21 mouse cellular contexts compared by ENCODE assay signal in genomic region chr1:90716258-90716657, GRCm38 (mm10).
A peak's percentile ranks its signal among the peaks of the same experiment; 100 is the strongest.
DNase-seq lines count a peak whose midpoint lies in the region; ATAC-seq and TF ChIP-seq lines count a peak whose summit lies in the region.
"Had no signal": no experiment of that assay in that cellular context is flagged by ENCODE, and none has a peak within 500 bp of the region (broad histone marks: within the 10 kb centered on the region; RNA-seq: fewer than 3 reads in every experiment).

No protein-coding gene starts in this region.

- peak overlapping the region; percentile 46; the same call in 1 of the 2 replicates for H3K27ac ChIP-seq in gastrocnemius, adult 2 months
- 0 out of 2 replicates have a peak overlapping the region, but pooled peaks have one; percentile 35 for H3K27ac ChIP-seq in stomach, postnatal 0 days (replicated peaks)
- H3K27ac ChIP-seq: embryonic facial prominence, embryonic 13.5 days; forebrain, embryonic 13.5 days; hindbrain, embryonic 14.5 days had no signal

- no peaks in the 10 kb centered on the region for H3K36me3 ChIP-seq in stomach, postnatal 0 days (ENCODE audit: control insufficient read depth, insufficient read depth, low read length)
- H3K36me3 ChIP-seq: embryonic facial prominence, embryonic 13.5 days; G1E had no signal

- 44% methylated on average over 2 of the region's 2 CpGs for WGBS in stomach, postnatal 0 days

- H3K9ac ChIP-seq in stomach, postnatal 0 days (ENCODE audit: low read length) = no peak overlapping the region
- H3K9ac ChIP-seq: embryonic facial prominence, embryonic 13.5 days; forebrain, embryonic 13.5 days; forebrain, postnatal 0 days; hindbrain, embryonic 14.5 days had no signal

- no peak overlapping the region for H3K4me3 ChIP-seq in gastrocnemius, adult 2 months
- no peak overlapping the region for H3K4me3 ChIP-seq in stomach, postnatal 0 days (ENCODE audit: low read depth, low read length)
- H3K4me3 ChIP-seq: embryonic facial prominence, embryonic 13.5 days; forebrain, embryonic 13.5 days had no signal

- ATAC-seq in stomach, postnatal 0 days (ENCODE audit: low FRiP score, low TSS enrichment) = no peak
- ATAC-seq: CD4-positive, CD25-positive, alpha-beta regulatory T cell, adult 4 months; forebrain, embryonic 13.5 days; forebrain, postnatal 0 days had no signal

- no peak overlapping the region for H3K4me2 ChIP-seq in stomach, postnatal 0 days (replicated peaks; ENCODE audit: low read depth)
- H3K4me2 ChIP-seq: embryonic facial prominence, embryonic 13.5 days; forebrain, embryonic 13.5 days; hindbrain, embryonic 14.5 days had no signal

- DNase-seq in gastrocnemius, adult 2 months = no peak
- no peak for DNase-seq in gastrocnemius, postnatal 10 days
- peak; percentile 75 for DNase-seq in adipocyte (ENCODE audit: low spot score)
- DNase-seq in lung, postnatal 10 days = peak; percentile 58
- no peak for DNase-seq in stomach, postnatal 0 days (ENCODE audit: low spot score)
- DNase-seq in spleen, postnatal 4 days (ENCODE audit: low spot score in 2 of 2) = no peak
- no peak for DNase-seq in embryo, embryonic 10 days (ENCODE audit: low spot score)
- DNase-seq: adrenal gland, postnatal 10 days; B cell, adult 2 months; cerebellum, adult 11 months; cerebellum, adult 8-10 months; cerebellum, postnatal 14 days; forebrain, postnatal 0 days; gastrocnemius, postnatal 36 days; heart, adult 11 months; heart, postnatal 14 days had no signal

- no peaks in the 10 kb centered on the region for H3K27me3 ChIP-seq in stomach, postnatal 0 days (ENCODE audit: control insufficient read depth, insufficient read depth, low read length)
- H3K27me3 ChIP-seq: embryonic facial prominence, embryonic 13.5 days; forebrain, embryonic 13.5 days had no signal

- intact Hi-C loops in gastrocnemius, adult 2 months (cut with DNase I) = no loop called here

- H3K4me1 ChIP-seq in stomach, postnatal 0 days (replicated peaks; ENCODE audit: control insufficient read depth, insufficient read depth) = no peaks in the 10 kb centered on the region
- H3K4me1 ChIP-seq: forebrain, embryonic 13.5 days had no signal

- no peak for TF ChIP-seq CTCF in gastrocnemius, adult 2 months (IDR thresholded peaks at IDR 0.05)
- no peak for TF ChIP-seq CTCF in stomach, postnatal 0 days (IDR thresholded peaks at IDR 0.05; ENCODE audit: low read depth)

- H3K9me3 ChIP-seq in stomach, postnatal 0 days (ENCODE audit: control insufficient read depth, low read length) = no peaks in the 10 kb centered on the region
- H3K9me3 ChIP-seq: embryonic facial prominence, embryonic 13.5 days; forebrain, embryonic 13.5 days had no signal

- no peak for TF ChIP-seq EP300 in stomach, postnatal 0 days (optimal IDR thresholded peaks at IDR 0.05)

Comparison
In these comparisons a context has a peak if more than half of its experiments do, and no peak if none do; other contexts are left out.
1. DNase-seq: peak in adipocyte (single experiment) and lung, postnatal 10 days (single experiment); none in gastrocnemius, adult 2 months (single experiment), gastrocnemius, postnatal 10 days (single experiment), stomach, postnatal 0 days (single experiment), spleen, postnatal 4 days (0 of 2) and embryo, embryonic 10 days (single experiment).